Mouse (Mus musculus): ENCODE results near the gene Zfp90.

Gene Zfp90

DNA sequence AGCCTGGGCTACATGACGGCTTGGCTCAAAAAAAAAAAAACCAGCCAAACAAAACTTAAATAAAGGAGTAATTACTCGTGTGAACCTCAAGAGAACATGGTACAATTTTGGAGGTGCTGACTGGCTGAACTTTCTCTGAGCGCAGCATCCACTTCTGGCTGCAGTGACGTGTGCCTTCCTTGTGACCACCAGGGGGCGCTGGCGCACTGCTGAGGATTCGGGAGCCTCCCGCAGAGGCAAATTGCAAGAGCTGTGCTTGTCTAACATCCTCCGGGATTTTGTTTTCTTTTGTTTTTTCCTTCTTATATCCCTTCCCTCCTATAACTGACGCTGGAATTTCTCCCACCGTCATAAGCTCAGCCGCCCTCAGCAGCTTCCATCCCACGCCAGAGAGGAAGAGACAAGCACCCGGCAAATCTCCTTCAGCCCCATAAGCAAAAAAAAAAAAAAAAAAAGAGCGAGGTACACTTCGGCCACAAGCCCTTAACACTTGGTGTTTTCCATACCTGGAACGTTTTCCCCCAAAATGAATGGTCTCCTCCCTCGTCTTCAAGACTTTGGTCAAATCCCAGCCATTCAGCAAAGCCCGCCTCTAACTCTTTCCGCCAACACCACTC lies 17.9 kb downstream of the Zfp90 start:
- DNase-seq (ENCODE audit: inconsistent age in 2 of 2, low spot score in 1 of 2): peak; percentile 84 to 94

DNA sequence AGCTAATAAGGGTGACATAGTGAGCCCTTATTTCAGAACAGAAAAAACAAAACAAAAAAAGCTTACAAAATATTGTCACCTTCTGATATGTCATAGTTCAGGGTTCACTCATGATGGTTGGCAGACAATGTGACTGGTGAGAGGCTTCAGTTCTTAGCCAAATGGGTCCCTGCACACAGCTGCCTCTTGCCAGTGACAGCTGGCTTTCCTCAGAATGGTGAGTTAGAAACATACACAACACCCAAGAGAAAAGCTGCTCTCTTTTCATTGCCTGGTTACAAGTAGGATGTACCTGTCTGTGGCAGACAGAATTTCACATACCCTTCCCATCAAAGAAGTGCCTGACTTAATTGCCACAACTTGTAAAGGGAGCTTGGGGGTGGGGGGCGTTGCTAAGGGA lies 18.5 kb downstream of the Zfp90 start:
- no peak for DNase-seq (ENCODE audit: inconsistent age in 2 of 2, low spot score in 1 of 2)

- peak; percentile 75 to 92 for DNase-seq (ENCODE audit: inconsistent age in 2 of 2, low spot score in 1 of 2)
These were observed 22.7 kb downstream of the Zfp90 start for GRCm38 (mm10) chr8:106437781-106438180.

DNA sequence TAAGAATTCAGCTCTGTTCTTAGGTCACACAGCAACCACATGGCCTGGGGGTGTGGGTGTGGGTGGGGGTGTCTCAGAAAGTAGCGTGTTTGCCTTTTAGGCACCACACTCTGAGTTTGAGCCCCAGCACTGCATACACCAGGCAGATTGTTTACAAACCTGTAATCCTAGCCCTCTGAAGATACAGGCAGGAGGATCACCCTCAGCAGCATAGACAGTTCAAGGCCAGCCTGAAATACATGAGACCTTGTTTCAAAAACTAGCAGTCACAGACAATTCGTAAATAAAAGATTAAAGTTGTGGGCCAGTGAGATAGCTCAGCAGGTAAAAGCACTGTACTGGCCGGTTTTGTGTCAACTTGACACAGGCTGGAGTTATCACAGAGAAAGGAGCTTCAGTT lies 25.0 kb downstream of the Zfp90 start:
- DNase-seq (ENCODE audit: inconsistent age in 2 of 2, low spot score in 1 of 2): peak in 1 of 2 experiments; percentile 71

DNA sequence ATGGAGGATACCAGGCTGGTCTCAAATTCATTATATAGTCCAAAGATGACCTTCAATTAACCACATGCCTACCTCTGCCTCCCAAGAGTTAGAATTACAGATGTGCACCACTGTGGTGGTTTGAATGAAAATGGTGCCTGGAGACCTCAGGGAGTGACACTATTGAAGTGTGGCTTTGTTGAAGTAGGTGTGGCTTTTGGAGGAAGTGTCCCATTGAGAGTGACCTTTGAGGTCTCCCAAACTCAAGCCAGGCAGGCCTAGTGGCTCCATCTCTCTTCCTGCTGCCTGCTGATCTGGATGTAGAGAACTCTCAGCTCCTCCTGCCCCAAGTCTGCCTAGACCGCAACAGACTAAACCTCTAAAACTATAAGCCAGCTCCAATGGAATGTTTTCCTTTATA lies 27.6 kb downstream of the Zfp90 start:
- no peak for DNase-seq (ENCODE audit: inconsistent age in 2 of 2, low spot score in 1 of 2)

DNA sequence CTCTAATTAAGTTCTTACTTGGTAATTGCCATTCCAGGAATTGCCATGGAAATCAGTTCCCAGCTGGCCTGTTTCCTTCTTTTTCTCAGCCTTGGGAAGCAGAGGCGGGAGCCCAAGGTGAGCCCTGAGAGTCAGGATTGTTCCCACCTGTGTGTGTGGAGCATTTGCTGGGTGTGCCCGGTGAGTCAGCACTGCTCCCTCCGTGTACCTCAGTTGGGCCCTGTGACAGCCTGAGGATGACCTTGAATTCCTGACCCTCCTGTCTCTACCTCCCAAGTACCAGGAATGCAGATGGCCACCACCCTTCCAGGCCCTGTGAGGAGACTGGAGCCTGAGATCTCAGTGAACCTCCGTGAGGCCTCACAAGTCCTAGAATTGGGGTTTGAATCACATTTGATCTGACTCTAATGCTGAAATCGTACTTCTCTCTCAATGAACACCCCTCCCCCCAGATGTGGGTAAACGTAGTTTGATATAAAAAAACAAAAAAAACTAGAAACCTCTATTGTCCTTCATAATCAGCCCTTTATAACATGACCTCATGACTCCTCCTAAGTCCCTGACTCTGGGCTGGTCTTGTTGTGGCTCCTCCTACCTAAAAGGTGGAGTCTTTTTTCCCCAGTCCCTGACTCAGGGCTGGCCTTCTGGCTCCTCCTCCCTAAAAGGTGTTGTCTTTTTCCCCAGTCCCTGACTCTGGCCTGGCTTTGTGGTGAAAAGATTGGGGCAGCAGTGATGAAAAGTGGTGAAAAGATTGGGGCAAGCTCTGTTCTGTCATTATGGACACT lies 36.4 kb downstream of the Zfp90 start:
- no peak for DNase-seq (ENCODE audit: inconsistent age in 2 of 2, low spot score in 1 of 2)

GRCm38 (mm10) chr8:106452701-106453481 lies 37.8 kb downstream of the Zfp90 start:
- peak; percentile 70 to 83 for DNase-seq (ENCODE audit: inconsistent age in 2 of 2, low spot score in 1 of 2)

DNA sequence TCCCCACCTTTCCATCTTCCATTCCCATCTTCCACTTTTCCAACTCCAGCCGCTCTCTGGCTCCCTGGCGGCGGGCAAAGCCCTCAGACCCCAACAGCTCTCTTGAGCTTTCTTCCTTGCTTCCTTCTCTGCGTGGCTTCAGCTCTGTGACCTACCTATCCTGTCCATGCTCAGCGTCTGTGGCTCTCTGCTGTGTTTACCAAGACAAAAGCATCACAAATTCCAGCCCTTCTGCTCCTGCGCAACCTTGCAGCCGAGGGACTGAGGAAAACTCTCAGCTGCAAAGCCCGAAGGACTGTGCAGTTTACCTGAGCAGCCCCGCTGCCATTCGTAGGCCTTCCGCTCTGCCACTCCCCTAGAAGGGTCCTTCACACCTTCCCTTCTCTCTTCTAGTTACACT lies 38.9 kb downstream of the Zfp90 start:
- DNase-seq (ENCODE audit: inconsistent age in 2 of 2, low spot score in 1 of 2): peak in 1 of 2 experiments; percentile 17

DNA sequence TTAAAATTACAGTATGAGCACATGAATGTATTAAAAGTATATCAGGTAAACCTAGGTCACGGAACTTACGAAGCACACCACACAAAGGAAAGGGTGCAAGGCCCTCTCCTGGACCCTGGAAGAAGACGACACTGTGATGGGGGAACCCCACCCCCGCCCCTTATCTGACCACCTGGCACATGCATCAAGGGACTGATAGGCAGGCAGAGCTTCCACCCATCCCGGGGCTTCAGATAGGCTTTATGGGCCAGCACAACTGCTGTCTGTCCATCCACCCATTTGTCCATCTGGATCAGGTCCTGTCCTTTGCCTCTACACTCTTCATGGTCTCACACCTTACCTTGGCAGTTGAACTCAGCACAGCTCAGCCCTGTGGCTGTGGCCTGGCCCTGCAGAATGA lies 47.0 kb downstream of the Zfp90 start:
- DNase-seq (ENCODE audit: inconsistent age in 2 of 2, low spot score in 1 of 2): peak in 1 of 2 experiments; percentile 10

DNA sequence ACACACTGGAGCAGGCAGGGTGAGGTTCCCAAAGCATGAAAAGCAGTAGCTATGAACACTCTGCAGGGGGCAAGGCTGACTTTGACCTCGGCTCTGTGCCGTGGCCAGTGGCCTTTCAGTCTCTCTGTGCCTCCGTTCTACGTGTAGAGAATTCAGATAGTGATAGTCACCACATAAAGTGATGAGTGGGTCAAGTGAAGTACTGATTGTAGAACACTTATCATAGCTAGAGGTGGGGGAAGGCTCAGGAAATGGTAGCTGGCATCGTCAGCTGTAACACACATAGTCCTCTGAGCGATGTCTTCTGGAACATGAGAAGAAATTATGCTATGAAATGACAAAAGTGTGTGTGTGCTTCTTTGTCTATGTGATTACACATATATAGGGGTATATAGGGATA lies 48.7 kb downstream of the Zfp90 start:
- no peak for DNase-seq (ENCODE audit: inconsistent age in 2 of 2, low spot score in 1 of 2)

DNA sequence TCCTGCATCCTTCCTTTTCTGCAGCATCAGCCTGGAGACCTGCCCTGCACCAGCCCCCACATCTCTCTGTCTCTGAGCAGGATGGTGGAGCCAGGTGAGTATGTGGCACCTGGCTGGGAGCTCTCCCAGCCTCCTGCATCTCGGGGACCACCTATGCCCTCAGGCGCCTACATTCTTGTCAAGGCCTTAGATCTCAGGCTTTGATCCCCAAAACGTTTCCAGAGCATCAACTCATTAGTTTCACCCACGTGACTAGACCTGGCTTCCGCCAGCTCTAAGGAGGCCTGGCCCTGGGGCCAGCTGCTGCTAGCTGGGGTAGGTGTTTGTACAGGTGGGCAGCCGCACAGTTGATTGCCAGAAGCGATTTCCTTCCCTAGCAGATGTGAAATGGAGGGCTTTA lies 54.4 kb downstream of the Zfp90 start:
- peak in 1 of 2 experiments; percentile 11 for DNase-seq (ENCODE audit: inconsistent age in 2 of 2, low spot score in 1 of 2)

DNA sequence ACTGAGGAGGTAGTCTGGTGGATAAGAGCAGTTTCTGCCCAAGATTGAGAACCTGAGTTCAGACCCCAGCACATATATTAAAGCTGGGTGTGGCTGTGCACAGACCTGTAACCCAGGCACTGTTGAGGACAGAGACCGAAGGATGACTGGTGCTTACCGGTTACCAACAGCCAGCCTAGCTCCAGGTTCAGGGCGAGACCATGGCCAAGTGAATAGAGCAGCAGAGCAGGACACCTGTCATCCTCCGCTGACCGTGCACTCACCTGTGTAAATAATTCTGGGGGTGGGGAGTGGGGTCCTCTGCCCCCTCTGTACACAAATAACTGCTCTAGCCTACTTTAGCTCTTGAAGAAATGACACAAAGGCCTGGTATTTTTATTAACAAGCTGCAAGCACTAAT lies 58.9 kb downstream of the Zfp90 start:
- no peak for DNase-seq (ENCODE audit: inconsistent age in 2 of 2, low spot score in 1 of 2)
